Mouse (Mus musculus) testis, adult 2 months (tissue): ENCODE results near the gene Sirt5. TPM values are rescaled to one million over a fixed set of nuclear protein-coding genes. Genes with fewer than 3 reads are reported as not detected.

Experiments used
- H3K27ac ChIP-seq: fragments of 200-500 bp; 2 replicates; pipeline ENCODE4 v1.5.1; 2012; ENCODE audit warnings: low read depth, low read length; ENCODE audit not compliant: control insufficient read depth, insufficient read depth
- H3K27me3 ChIP-seq: fragments of 200-500 bp; 2 replicates; pipeline ENCODE4 v1.6.1; 2012; ENCODE audit warnings: mild to moderate bottlenecking, low read length, moderate library complexity; ENCODE audit not compliant: control insufficient read depth, insufficient read depth
- H3K36me3 ChIP-seq: fragments of 200-500 bp; 2 replicates; pipeline ENCODE4 v1.6.1; 2012; ENCODE audit warnings: mild to moderate bottlenecking, low read length; ENCODE audit not compliant: control insufficient read depth, insufficient read depth
- H3K4me1 ChIP-seq: fragments of 200-500 bp; 2 replicates; pipeline ENCODE4 v1.6.1; 2012; ENCODE audit warnings: low read length; ENCODE audit not compliant: control insufficient read depth, insufficient read depth
- H3K4me3 ChIP-seq: fragments of 200-500 bp; 2 replicates; pipeline ENCODE4 v1.5.1; 2012; ENCODE audit warnings: low read depth, mild to moderate bottlenecking, low read length, moderate library complexity, mixed read lengths; ENCODE audit not compliant: control insufficient read depth
- CTCF ChIP-seq: fragments of 200-500 bp; IDR thresholded peaks from 2 replicates; pipeline ENCODE4 v1.5.1; 2012; ENCODE audit warnings: low read depth, mild to moderate bottlenecking, inconsistent platforms, low read length, moderate library complexity; ENCODE audit not compliant: control insufficient read depth, insufficient read depth, insufficient replicate concordance
- POLR2A ChIP-seq: fragments of 200-500 bp; IDR thresholded peaks from 2 replicates; pipeline ENCODE4 v1.6.1; 2012; ENCODE audit warnings: low read depth, mild to moderate bottlenecking, inconsistent platforms, low read length, moderate library complexity; ENCODE audit not compliant: control insufficient read depth
- polyA plus RNA-seq: library from polyadenylated mRNA; depleted of rRNA; stranded (reverse); fragments of >200 nt; gene quantifications from 2 replicates; pipeline ENCODE4 v1.2.3, GENCODE M21; 2012

The Sirt5 gene
- polyA plus RNA-seq, 1 experiment = 5.2 TPM

DNA sequence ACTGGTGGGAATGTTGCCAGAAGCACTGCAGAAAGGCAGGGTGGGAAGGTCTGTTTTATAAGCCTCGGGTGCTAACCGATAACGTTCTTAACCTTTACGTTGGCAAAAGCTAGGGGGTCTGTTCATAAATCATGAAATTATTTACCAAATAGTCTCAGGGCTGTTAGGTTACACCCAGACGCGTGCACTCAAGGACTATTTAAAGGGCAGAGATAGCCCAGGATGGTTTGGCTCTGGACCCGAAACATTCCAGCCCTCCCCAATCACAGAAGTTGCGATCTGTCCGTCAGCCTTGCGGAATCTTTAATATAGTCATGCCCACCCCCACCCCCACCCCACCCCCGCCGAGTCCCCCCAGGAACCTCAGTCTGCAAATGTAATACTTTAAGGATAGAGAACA lies 10.9 kb upstream of the Sirt5 start:
- H3K4me3 ChIP-seq = no peak overlapping the region
- peaks cover 4% of the 10 kb centered on the region; the same call in 1 of the 2 replicates for H3K4me1 ChIP-seq
- TF ChIP-seq CTCF = no peak
- no peak for TF ChIP-seq POLR2A
- no peaks in the 10 kb centered on the region for H3K27me3 ChIP-seq
- no peak overlapping the region for H3K27ac ChIP-seq
- H3K36me3 ChIP-seq = no peaks in the 10 kb centered on the region

DNA sequence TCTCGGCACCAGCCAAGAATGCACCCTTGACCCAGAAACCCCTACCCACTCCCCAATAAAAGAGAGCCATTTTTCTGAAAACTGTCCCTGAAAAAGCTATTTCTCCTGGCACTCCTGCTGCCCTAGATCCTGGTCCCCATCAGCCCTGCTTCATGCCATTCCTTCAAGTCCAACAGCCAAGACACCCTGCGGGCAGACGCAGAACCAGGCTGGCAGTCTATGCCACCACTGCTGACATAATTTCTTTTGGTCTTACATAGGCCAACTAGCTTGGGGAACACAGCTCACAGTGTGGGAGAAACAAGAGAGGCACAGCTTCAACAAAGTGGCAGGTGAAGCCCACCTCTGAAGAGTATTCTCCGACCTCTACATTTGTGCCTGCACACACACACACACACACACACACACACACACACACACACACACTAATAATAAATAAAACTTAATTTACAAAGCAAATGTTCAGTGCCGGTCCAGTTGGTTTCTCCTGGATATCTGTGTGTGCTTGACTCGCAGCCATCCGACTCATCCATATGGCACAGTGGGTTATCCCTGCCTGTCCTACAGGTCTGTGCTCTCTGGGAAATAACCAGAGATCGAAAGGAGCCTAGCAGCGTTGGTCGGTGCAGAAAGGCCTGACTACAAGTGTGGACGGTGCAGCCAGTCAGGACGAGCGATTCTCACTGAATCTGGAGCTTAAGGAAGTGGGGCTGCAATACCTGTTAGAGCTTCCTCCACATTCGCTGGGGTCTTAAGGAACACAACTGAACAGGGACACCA lies 8.8 kb upstream of the Sirt5 start:
- no peaks in the 10 kb centered on the region for H3K36me3 ChIP-seq
- no peaks in the 10 kb centered on the region for H3K27me3 ChIP-seq
- no peak overlapping the region for H3K27ac ChIP-seq
- no peak overlapping the region for H3K4me3 ChIP-seq
- TF ChIP-seq CTCF (no peak), POLR2A (no peak)
- peaks cover 3% of the 10 kb centered on the region; the same call in 1 of the 2 replicates for H3K4me1 ChIP-seq

DNA sequence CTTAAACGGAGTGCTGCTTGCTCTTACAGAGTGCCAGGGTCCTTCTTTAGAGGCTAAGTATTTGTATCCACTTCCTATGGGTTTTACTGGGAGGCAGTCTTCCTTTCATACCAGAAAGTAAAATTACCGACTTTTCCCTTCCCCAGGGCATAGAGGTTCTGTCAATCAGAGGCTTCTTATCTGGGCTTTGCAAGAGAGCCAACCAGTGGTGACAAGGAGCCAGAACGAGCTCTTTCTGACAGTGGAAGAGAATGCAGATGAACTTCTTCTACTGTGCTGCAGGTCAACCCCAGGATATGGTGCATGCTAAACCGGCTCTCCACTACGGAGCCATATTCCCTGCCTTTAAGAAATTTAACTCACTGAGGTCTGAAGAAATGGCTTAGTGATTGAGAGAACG lies 4.8 kb upstream of the Sirt5 start:
- H3K27me3 ChIP-seq = no peaks in the 10 kb centered on the region
- H3K4me3 ChIP-seq = no peak overlapping the region
- TF ChIP-seq CTCF (no peak), POLR2A (no peak)

DNA sequence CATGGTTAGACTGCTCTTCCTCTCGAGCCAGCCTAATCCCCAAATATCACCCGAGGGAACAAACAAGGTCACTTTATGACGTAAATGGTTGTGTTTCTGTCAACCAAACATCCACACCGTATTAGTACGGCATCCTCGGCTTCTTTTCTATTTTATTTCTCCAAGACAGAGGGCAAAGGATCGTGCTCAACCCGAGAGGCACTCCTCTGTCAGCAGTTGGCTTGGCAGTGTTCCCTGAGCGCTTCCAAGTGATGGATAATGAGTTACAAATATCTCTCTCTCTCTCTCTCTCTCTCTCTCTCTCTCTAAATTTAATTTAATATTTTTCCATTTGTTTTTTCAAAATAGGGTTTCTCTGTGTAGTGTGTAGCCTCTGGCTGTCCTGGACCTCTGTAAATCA lies 2.9 kb upstream of the Sirt5 start:
- no peak overlapping the region for H3K27ac ChIP-seq
- no peak for TF ChIP-seq POLR2A
- no peak for TF ChIP-seq CTCF
- peaks cover 3% of the 10 kb centered on the region for H3K4me1 ChIP-seq
- H3K4me3 ChIP-seq = no peak overlapping the region
- no peaks in the 10 kb centered on the region for H3K36me3 ChIP-seq
- H3K27me3 ChIP-seq = no peaks in the 10 kb centered on the region

More for the DNA sequence above, 4.8 kb upstream of the Sirt5 start:
- Histone ChIP-seq H3K36me3 (no peaks in the 10 kb centered on the region), H3K4me1 (peaks cover 3% of the 10 kb centered on the region), H3K27ac (no peak overlapping the region)

DNA sequence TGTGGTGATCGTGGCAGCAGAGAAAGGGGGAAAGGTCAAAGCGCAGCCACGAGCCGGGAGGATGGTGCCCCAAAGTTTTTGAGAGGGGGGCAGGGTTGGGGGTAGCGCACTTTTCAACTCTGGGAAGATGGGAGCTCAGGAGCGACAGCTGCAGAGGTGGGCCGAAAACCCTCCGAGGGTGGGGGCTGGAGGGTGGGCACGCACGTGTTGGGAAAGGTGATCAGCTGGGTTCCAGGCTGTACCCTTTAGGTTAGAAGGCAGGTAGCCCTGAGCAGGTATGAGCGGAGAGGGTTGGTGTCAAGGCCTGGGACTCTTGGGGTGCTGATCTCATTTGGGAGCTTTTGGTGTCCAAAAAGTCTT lies 509 bp downstream of the Sirt5 start:
- Histone ChIP-seq H3K36me3 (no peaks in the 10 kb centered on the region), H3K4me1 (peaks cover 3% of the 10 kb centered on the region), H3K27me3 (no peaks in the 10 kb centered on the region), H3K4me3 (peak overlapping the region; percentile 84), H3K27ac (no peak overlapping the region)
- TF ChIP-seq POLR2A = no peak
- TF ChIP-seq CTCF = no peak

DNA sequence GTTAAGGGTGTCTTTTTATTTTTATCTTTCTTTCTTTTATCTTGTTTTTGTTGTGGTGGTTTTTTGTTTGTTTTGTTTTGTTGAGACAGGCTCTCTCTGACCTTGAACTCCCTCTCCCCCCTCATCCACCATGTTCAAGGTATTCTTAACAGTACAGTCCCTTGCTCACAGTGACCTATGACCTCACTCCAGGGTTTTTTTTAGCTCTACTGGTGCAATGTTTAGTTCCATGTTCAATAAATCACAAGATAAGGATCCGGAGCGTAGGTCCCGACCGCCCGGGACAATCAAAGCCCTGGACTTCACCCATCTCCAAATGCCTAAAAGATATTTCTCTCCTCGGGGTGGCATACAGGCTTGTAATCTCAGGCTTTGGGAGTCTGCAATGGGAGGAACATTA lies 4.8 kb downstream of the Sirt5 start:
- TF ChIP-seq CTCF (no peak), POLR2A (no peak)
- Histone ChIP-seq H3K4me1 (peaks cover 3% of the 10 kb centered on the region), H3K4me3 (no peak overlapping the region), H3K27me3 (no peaks in the 10 kb centered on the region), H3K36me3 (no peaks in the 10 kb centered on the region), H3K27ac (no peak overlapping the region)

DNA sequence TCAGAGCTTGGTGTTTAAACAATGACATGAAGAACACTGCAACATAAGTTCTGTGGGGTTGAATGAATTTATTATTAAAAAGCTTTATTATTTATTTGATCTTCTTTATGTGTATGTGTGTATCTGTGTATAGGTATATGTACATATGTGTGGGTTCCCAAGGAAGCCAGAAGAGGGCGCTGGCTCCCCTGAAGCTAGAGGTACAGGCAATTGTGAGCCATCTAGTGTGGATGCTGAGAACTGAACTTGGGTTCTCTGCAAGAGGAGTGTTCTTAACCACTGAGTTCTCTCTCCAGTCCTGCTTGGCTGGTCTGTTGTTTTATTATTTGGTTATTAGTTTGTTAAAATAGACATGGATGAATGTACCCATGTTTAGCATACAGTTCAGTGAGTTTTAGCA lies 7.6 kb downstream of the Sirt5 start:
- no peaks in the 10 kb centered on the region for H3K4me1 ChIP-seq
- no peak overlapping the region for H3K4me3 ChIP-seq
- H3K27ac ChIP-seq = no peak overlapping the region
- no peaks in the 10 kb centered on the region for H3K27me3 ChIP-seq
- no peaks in the 10 kb centered on the region for H3K36me3 ChIP-seq
- TF ChIP-seq POLR2A (no peak), CTCF (no peak; the same call in 1 of the 2 replicates)

DNA sequence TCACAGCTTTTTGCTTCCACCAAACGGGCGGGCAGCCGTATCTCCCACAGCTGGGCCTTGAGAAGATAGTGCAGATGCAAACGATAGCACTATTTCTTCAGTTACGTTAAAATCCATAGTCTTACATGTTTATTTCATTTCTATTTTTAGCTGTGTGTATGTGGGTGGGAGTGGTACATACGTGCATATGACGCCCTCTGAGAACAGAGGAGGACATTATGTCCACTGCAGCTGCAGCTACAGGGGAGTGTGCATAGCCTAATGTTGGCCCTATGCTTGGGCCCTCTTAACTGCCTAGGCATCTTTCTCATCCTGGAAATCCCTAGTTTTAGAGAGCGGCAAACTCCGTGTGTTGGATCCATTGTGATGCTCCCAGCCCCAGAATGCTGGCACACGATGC lies 8.9 kb downstream of the Sirt5 start:
- no peaks in the 10 kb centered on the region for H3K4me1 ChIP-seq
- no peak overlapping the region for H3K4me3 ChIP-seq
- H3K27ac ChIP-seq = no peak overlapping the region
- TF ChIP-seq CTCF (no peak), POLR2A (no peak)
- no peaks in the 10 kb centered on the region for H3K36me3 ChIP-seq
- no peaks in the 10 kb centered on the region for H3K27me3 ChIP-seq
